Mouse (Mus musculus) retina, adult 2 months (tissue): Measurements from ENCODE around the gene Krtap19-3.

Experiments
- DNase-seq: peaks from one replicate; pipeline ENCODE4 v3.0.0-alpha.2; 2012; ENCODE audit warnings: low read depth, low spot score

Krtap19-3 gene

DNA sequence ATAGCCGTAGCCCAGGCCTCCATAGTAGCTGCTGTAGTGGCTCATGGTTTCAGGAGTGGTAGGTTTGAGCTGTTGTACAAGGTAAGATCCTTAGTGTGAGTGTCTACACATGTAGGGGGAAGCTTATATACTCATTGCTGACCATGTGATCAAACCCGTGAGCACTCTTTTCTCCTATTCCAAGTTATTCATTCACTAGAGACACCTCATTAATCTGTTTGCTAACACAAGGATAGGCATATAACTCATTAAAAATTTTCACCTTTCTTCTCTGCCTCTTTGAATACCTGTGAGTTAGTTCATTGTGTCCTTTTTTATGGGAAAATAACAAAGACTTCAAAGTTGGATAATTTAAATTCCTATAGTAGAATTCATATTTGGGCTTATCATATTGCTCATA, at the start of gene Krtap19-3:
Krtap19-3 (minus strand) TSS at position 101 of the 400 bp plus-strand sequence.
- no peak for DNase-seq

DNA sequence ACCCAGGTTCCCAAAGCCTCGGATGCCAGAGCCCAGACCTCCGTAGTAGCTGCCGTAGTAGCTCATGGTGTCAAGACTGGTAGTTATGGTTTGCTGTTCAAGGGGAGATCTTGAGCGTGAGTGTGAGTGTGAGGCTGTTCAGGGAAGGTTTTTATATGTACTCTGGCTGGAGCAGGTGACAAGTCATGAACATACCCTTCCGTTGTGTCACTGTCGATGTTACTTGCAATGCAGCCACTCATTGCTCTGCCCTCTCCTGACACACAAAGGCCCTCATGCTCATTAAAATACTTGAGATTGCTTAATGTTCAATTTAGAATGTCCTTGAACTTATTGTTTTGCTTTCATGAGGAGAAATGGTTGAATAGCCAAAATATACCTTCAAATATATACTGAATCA, 18.5 kb upstream of the Krtap19-3 start, which contains the start of gene Krtap19-5:
Krtap19-5 (minus strand) TSS at position 101 of the 400 bp plus-strand sequence.
- DNase-seq = no peak

DNA sequence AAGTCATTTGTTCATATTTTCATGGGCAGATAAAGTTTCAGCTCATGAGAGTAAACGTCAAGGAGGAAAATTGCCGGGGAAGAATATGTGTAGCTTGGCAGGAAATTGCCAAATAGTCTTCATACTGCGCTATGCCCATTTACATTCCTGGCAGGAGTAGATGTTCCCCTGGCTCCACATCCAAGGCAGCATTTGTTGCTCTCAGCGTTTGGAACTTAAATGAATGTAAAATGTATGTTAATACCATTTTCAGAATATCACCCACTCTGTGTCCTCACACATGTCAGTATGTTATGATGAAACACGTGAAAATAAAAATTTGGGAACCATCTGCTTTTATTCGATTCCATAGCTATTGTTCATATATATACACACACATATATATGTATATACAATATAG, 9.0 kb upstream of the Krtap19-3 start:
- no peak for DNase-seq

DNA sequence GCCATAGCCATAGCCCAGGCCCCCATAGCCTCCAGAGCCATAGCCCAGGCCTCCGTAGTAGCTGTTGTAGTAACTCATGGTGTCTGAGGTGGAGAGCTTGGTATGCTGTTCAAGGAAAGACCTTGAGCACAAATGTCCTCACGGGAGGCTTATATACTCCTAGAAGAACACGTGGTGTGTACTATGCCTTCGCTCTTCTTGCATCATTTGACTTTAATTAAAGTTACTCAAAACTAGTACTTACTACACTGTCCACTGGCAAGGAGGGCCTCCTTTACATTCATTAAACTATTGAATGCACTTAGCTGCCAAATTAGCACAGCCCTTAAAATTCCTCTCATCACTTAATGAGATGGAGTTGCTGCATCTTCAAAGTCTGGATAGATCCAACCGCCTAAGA, 7.2 kb upstream of the Krtap19-3 start, which contains the start of gene Krtap19-4:
Krtap19-4 (minus strand) TSS at position 101 of the 400 bp plus-strand sequence.
- DNase-seq = no peak

DNA sequence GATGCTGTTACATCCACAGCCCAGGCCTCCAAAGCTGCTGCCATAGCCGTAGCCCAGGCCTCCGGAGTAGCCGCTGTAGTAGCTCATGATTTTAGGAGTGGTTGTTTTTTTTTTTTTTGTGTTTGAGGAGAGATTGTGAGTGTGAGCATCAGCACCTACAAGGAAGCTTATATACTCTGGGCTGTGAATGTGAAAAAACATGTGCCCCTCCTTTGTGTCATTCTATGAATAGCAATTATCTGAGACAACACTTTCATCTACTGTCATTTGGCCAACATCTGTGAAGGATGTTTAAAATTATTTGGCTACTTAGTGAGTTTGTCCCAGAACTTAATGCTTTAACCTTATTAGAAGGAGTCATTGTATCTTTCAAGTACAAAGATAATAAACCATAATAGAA, 3.7 kb downstream of the Krtap19-3 start, which contains the start of gene Krtap19-2:
Krtap19-2 (minus strand) TSS at position 101 of the 400 bp plus-strand sequence.
- DNase-seq = no peak

DNA sequence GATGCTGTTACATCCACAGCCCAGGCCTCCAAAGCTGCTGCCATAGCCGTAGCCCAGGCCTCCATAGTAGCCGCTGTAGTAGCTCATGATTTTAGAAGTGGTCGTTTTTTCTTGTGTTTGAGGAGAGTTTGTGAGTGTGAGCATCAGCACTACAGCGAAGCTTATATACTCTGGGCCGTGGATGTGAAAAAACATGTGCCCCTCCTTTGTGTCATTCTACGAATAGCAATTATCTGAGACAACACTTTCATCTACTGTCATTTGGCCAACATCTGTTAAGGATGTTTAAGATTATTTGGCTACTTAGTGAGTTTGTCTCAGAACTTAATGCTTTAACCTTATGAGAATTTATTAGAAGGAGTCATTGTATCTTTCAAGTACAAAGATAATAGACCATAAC, 8.5 kb downstream of the Krtap19-3 start, which contains the start of gene Krtap19-1:
Krtap19-1 (minus strand) TSS at position 101 of the 400 bp plus-strand sequence.
- DNase-seq = no peak

DNA sequence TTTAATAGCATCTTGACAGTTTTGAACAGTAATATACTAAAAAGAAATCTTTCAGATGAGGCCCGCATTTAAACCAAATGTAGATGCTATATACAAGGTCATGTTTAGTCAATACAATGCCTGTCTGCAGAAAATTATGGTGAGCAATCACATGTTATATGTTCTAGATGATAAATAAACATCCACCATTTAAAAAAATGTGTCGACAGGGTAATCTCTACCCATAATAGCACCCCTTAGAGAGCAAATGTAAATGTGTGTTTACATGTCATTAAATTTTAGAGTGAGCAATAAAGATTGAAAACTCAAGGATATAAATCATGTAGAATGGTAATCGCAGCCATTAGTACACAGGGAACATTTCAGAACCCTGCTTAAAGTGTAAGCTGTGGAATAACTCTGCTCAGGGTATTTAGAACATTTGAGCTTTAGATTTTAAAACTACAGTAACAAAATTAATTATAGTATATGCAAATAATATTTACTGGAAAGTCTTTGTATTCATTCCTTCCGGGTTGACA, 12.9 kb downstream of the Krtap19-3 start:
- DNase-seq = no peak

DNA sequence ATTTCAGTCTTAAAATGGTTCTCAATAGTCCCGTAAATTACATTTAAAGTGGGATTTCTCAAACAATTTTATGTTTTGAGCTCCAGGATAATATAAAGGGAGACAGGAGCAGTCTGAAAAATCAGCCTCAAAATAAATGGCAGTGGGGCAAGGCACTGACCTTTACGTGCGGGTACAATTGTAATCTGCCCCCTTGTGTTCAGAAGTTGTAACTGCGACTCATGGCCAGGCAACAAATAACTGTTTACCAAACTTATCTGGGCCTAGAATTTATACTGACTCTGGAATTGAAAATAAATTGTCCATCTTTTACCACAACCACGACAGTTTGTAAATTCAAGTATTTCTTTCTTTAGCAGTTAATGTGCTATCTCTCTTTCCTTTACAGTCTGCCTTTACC, 26.4 kb downstream of the Krtap19-3 start:
- DNase-seq = no peak

DNA sequence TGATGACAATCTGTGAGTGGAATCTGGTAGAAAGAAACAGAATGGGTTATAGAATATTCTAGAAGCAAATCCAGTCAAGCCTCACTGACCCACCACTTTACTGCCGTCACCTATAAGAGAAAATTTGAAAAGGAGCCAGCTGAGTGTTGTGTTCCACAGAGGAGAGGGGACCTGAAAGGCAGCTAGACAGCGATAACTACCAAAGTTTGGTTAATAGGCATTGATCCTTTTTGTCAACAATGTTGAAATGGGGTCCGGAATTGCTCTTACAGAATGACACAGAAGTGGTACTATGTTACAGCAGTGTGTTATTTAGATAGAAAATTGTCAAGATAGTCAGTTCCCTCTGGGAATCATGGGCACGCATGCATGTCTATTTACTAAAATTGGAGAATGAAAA, 29.3 kb downstream of the Krtap19-3 start:
- no peak for DNase-seq

DNA sequence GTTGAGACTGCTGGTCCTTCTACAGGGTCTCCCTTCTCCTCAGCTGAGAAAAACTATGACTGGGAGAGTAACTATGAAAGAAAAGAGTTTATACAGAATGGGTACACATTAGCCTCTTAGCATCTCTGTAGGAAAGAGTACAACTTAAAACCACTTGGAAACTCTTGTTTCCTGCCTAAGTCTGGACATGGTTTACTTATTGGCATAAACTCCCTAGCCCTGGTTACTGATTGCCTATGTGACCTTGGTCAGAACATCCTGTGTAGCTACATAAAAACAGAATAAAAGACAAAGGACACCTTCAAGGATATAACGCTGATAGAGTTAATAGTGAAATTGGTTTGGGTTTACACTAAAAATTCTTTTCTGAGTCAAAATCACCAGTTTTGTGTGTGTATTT, 30.5 kb downstream of the Krtap19-3 start:
- DNase-seq = no peak
